Mouse (Mus musculus) heart, embryonic 12.5 days (tissue): ENCODE data around the gene Serpina3m. TPM values are rescaled to one million over a fixed set of nuclear protein-coding genes. Genes with fewer than 3 reads are reported as not detected.
"Not testable (repeated sequence)": the region's sequence is repeated elsewhere in the genome, so short reads cannot be mapped to it uniquely, and the experiment has no call there.

Source experiments
- ATAC-seq: fragments of 200-750 bp; cut with Nextera tagmentation; 2 replicates; pipeline ENCODE4 v1.8.0; 2017; ENCODE audit warnings: moderate TSS enrichment, moderate library complexity; ENCODE audit not compliant: insufficient number of reproducible peaks, low FRiP score
- H3K27ac ChIP-seq: fragments of 300-500 bp; sonication (generic); 2 replicates; pipeline ENCODE4 v1.5.1; 2016; ENCODE audit warnings: mild to moderate bottlenecking, moderate library complexity; ENCODE audit not compliant: poor library complexity, severe bottlenecking
- H3K27me3 ChIP-seq: fragments of 300-500 bp; sonication (generic); replicated peaks from 2 replicates; pipeline ENCODE4 v1.6.1; 2016; ENCODE audit warnings: mild to moderate bottlenecking, moderate library complexity
- H3K36me3 ChIP-seq: fragments of 300-500 bp; sonication (generic); 2 replicates; pipeline ENCODE4 v1.6.1; 2016; ENCODE audit warnings: mild to moderate bottlenecking, moderate library complexity
- H3K4me1 ChIP-seq: fragments of 300-500 bp; sonication (generic); replicated peaks from 2 replicates; pipeline ENCODE4 v1.6.1; 2016; ENCODE audit warnings: mild to moderate bottlenecking
- H3K4me2 ChIP-seq: fragments of 300-500 bp; sonication (generic); 2 replicates; pipeline ENCODE4 v1.6.1; 2016; ENCODE audit warnings: mild to moderate bottlenecking, moderate library complexity
- H3K4me3 ChIP-seq: fragments of 300-500 bp; sonication (generic); 2 replicates; pipeline ENCODE4 v1.5.1; 2016; ENCODE audit warnings: mild to moderate bottlenecking
- H3K9ac ChIP-seq: fragments of 300-500 bp; sonication (generic); 2 replicates; pipeline ENCODE4 v1.6.1; 2016; ENCODE audit warnings: mild to moderate bottlenecking, moderate library complexity
- H3K9me3 ChIP-seq: fragments of 300-500 bp; sonication (generic); replicated peaks from 2 replicates; pipeline ENCODE4 v1.6.1; 2016; ENCODE audit warnings: mild to moderate bottlenecking, moderate library complexity
- WGBS: fragments of 180-500 bp; shearing (Covaris S2); methylation state at CpG from one replicate; pipeline ENCODE4 v1.1.7; 2016; 5-methylcytosine and 5-hydroxymethylcytosine counted together
- polyA plus RNA-seq: library from polyadenylated mRNA; unstranded; fragments of >200 nt; fragmentation: Nextera tagmentation; extraction: Ambion mirVana; gene quantifications from 2 replicates; pipeline ENCODE4 v1.2.1, GENCODE M21; 2016

Serpina3m gene
- polyA plus RNA-seq: not detected in 2 replicates

DNA sequence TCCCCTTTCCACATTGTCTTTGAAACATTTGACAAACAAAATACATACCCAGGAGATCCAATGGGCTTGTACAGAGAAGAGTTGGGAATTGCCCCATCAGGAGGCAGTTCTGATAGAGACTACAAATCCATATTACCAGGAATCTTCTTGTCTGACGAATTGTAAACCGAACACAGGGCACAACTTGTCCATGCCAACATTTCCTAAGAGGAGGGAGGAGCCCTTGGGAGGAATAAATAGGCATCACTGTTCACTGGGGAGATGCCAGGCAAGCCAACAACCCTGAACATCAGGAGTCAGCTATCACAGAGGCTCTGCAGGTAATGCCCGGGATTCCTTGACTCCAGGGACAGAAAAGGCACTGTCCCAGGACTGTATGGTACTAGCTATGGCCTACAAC lies at the start of gene Serpina3m, which contains the start of gene Serpina3k:
Gene Serpina3m (plus strand): TSS at position 261 of the 400 bp plus-strand sequence.
Gene Serpina3k (plus strand): TSS at position 261 of the 400 bp plus-strand sequence.
- not testable (repeated sequence) for H3K36me3 ChIP-seq, H3K27ac ChIP-seq, H3K9ac ChIP-seq, H3K4me1 ChIP-seq, H3K4me3 ChIP-seq, H3K9me3 ChIP-seq, H3K27me3 ChIP-seq, H3K4me2 ChIP-seq, ATAC-seq
- 75% methylated on average over 3 of the region's 3 CpGs for WGBS

DNA sequence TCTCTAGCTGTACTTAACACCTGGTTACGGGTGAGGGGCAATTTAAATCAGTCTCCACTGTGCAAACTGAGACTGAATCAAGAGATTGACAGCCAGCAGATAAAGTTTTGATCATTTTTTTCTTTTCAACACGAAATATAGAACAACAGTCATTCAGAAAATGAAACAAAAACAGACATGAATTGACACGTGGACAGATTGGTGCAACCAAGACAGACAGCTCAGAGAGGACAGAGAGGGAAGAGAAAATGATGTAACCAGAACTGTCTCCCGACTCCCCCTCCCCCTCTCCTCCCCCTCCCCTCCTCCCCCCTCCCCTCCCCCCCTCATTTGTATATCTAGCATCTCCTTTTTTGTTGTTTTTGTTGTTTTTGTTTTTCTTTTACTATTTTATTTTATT lies 48.4 kb upstream of the Serpina3m start:
- Histone ChIP-seq H3K36me3 (no peaks in the 10 kb centered on the region), H3K4me3 (no peak overlapping the region), H3K9me3 (0 out of 2 replicates have a peak, but pooled peaks cover 3% of the 10 kb centered on the region), H3K4me2 (no peak overlapping the region), H3K4me1 (no peaks in the 10 kb centered on the region), H3K27me3 (no peaks in the 10 kb centered on the region), H3K9ac (no peak overlapping the region), H3K27ac (no peak overlapping the region)
- ATAC-seq: no peak
- 32% methylated on average over 4 of the region's 4 CpGs for WGBS

DNA sequence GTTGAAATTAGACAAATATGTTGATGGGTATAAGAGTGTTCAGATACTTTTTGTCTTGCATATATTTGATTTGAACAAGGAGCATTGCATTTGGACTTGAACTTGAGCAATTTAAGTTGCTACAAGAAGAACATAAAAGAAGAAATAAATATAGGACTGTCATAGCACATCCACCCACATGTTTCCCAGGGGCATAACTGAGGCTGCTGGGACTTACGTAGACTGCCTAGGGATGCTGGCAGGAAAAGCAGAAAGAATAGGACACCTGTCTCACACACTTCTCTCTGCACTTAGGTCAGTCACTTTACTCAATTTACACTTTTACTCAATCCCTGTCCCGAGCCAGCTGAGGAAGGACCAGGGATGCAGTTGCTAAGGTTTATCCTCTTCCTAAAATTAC lies 44.3 kb upstream of the Serpina3m start:
- ATAC-seq: no peak
- Histone ChIP-seq H3K4me2 (no peak overlapping the region), H3K4me3 (no peak overlapping the region), H3K36me3 (no peaks in the 10 kb centered on the region), H3K9ac (no peak overlapping the region), H3K27me3 (no peaks in the 10 kb centered on the region), H3K27ac (no peak overlapping the region), H3K4me1 (no peaks in the 10 kb centered on the region), H3K9me3 (no peaks in the 10 kb centered on the region)
- 74% methylated on average over 2 of the region's 2 CpGs for WGBS

DNA sequence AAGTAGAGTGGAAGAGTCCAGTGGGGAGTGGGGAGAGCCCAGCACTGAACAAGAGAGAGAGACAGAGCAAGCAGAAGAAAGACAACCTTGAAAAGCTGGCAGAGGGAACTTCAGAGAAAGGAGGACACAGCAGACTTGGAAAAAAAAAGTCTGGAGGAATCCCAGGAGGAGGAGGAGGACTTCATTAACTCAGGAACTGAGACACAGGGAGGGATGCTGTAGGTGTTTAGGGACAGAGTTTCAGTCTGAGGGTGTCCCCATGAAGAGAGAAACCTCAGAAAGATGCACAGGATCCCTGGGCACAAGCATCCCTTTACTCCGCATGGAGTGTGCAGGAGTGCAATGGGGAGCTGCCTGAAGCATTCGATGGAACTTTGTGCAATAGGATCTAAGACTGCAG lies 40.2 kb upstream of the Serpina3m start:
- no peaks in the 10 kb centered on the region for H3K36me3 ChIP-seq
- no peak for ATAC-seq
- no peak overlapping the region for H3K4me3 ChIP-seq
- no peaks in the 10 kb centered on the region for H3K4me1 ChIP-seq
- H3K27me3 ChIP-seq: no peaks in the 10 kb centered on the region
- 70% methylated on average over 2 of the region's 2 CpGs for WGBS
- no peaks in the 10 kb centered on the region for H3K9me3 ChIP-seq
- no peak overlapping the region for H3K4me2 ChIP-seq
- no peak overlapping the region for H3K9ac ChIP-seq
- H3K27ac ChIP-seq: no peak overlapping the region

DNA sequence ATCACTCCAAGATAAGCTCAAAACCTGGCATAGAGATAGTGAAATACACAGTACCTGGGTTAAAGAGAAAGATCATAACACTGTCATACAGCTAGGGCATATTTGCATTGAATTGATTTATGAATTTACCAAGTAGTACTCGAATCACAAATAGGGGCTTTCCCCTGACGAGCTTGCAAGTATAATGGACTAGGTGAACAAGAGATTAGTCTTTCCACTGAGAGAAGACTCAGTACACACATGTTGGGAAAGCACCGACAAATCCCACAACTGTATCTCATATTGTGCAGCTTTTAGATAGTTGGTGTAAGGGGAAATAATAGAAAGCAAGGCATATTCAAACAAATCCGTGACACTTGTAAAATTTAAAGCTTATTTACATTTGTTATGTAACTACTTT lies 32.3 kb upstream of the Serpina3m start:
- ATAC-seq: no peak
- Histone ChIP-seq H3K36me3 (no peaks in the 10 kb centered on the region), H3K4me3 (no peak overlapping the region), H3K9ac (no peak overlapping the region), H3K27ac (no peak overlapping the region), H3K27me3 (no peaks in the 10 kb centered on the region), H3K4me1 (no peaks in the 10 kb centered on the region), H3K4me2 (no peak overlapping the region), H3K9me3 (peaks cover 1% of the 10 kb centered on the region; the same call in 1 of the 2 replicates)
- WGBS: 74% methylated on average over 4 of the region's 4 CpGs

DNA sequence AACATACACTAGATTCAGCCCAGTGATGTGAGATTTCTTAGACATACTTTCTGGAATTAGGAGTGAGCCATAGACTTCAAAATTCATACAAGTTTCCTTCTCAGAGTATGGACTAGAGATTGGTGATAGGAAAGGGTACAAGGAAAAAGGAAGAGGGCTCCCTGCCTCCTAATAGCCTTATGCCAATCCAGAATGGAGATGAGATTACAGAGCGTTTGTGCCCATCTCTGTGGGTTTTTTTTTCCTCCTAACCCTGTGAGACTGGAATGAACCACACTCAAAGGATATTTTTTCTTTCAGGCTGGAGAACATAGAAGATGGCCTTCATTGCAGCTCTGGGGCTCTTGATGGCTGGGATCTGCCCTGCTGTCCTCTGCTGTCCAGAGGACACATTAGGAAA lies 24.0 kb upstream of the Serpina3m start, which contains the start of gene Serpina3j:
Gene Serpina3j (plus strand): TSS at position 301 of the 400 bp plus-strand sequence.
- Histone ChIP-seq H3K9ac (no peak within 1 kb of the TSS), H3K9me3 (peaks cover 11% of the 10 kb centered on the region), H3K27me3 (no peaks in the 10 kb centered on the region), H3K36me3 (no peaks in the 10 kb centered on the region), H3K4me1 (no peaks in the 10 kb centered on the region), H3K27ac (no peak within 1 kb of the TSS), H3K4me2 (no peak within 1 kb of the TSS), H3K4me3 (no peak within 1 kb of the TSS)
- WGBS: 57% methylated on average over 1 of the region's 1 CpGs
- no peak for ATAC-seq

DNA sequence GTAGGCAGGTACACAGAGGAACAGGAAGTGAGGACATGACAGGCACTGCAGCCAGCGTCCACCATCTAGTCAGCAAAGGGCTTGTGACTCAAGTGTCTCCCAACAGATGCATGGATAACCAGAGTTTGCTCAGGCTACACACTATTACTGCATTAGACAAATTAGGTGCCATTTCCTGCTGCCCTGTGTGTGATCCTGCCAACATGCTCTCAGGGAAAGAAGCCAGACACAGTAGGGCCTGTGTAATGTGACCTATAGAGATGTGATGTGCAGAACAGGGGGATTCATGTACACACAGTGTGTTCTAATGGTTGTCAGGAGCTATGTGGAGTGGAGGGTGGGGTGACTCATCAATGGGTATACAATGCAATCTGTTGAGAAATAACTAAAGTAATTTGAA lies 15.8 kb upstream of the Serpina3m start:
- 50% methylated on average over 1 of the region's 1 CpGs for WGBS
- ATAC-seq: no peak
- H3K9me3 ChIP-seq: peaks cover 5% of the 10 kb centered on the region
- no peak overlapping the region for H3K4me2 ChIP-seq
- no peak overlapping the region for H3K27ac ChIP-seq
- H3K9ac ChIP-seq: no peak overlapping the region
- no peak overlapping the region for H3K4me3 ChIP-seq
- H3K27me3 ChIP-seq: no peaks in the 10 kb centered on the region
- H3K36me3 ChIP-seq: no peaks in the 10 kb centered on the region
- H3K4me1 ChIP-seq: no peaks in the 10 kb centered on the region

DNA sequence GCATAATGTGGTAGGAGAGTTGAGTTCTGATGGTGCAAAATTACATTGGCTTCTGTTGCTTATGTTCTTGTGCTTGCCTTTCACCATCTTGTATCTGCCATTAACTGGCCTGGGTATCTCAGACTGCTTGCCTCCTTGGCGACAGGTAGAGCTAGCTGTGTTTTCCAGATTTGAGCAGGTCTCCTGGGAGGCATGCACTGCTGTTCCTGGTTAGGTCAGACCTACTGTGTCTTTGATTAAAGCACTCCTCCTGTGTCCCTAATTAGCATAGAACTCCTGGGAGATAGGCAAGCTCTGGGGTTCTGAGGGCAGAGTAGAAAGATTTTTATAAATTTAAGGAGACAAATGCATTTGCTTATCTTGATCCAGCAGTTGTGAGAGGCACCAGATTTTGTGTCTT lies 6.6 kb upstream of the Serpina3m start:
- H3K36me3 ChIP-seq: no peaks in the 10 kb centered on the region
- H3K27ac ChIP-seq: no peak overlapping the region
- WGBS: 53% methylated on average over 1 of the region's 1 CpGs
- H3K9ac ChIP-seq: no peak overlapping the region
- no peaks in the 10 kb centered on the region for H3K9me3 ChIP-seq
- H3K4me2 ChIP-seq: no peak overlapping the region
- ATAC-seq: no peak
- no peak overlapping the region for H3K4me3 ChIP-seq
- no peaks in the 10 kb centered on the region for H3K27me3 ChIP-seq
- H3K4me1 ChIP-seq: no peaks in the 10 kb centered on the region

DNA sequence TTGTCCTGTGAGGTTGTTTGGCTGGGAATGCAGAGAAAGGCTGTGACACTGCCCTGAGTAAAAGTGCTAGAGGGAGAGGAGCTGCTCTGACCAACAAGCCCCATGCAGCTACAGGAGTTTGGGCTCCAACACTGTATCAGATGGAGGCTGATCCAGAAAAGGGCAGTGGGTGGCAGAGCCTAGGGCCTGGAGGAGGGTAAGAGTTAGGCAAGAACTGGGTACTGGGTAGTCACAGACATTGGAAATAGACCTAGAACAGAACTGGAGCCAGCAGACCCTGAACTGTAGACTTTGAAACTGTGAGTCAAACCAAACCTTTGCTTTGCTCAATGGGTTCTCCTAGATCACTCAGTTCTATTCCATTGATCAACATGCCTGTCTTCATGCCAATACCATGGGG lies 1.4 kb upstream of the Serpina3m start:
- H3K9ac ChIP-seq, H3K27me3 ChIP-seq, H3K27ac ChIP-seq, H3K9me3 ChIP-seq, H3K36me3 ChIP-seq, ATAC-seq, H3K4me2 ChIP-seq, H3K4me3 ChIP-seq, H3K4me1 ChIP-seq: not testable (repeated sequence)

DNA sequence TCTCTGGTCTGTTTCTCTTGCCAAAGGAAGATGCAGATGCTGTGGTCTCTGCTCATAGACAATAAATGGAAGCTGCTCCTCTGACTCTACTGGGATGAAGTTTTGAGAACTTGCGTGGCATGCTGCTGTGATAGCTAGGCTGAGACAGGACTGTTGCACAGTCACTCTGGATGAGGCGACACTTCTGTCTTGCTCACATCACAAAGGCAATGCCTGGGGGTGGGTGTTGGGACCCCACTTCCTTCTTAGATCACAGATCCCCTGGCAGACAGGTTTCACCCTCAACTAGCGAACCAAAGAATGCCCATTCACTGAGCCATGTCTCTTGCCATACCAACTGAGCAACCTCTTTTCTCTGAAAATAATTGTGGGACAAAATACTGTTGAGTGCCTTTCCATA lies 419 bp downstream of the Serpina3m start:
- H3K9ac ChIP-seq: no peak overlapping the region
- no peak for ATAC-seq
- 78% methylated on average over 3 of the region's 3 CpGs for WGBS

DNA sequence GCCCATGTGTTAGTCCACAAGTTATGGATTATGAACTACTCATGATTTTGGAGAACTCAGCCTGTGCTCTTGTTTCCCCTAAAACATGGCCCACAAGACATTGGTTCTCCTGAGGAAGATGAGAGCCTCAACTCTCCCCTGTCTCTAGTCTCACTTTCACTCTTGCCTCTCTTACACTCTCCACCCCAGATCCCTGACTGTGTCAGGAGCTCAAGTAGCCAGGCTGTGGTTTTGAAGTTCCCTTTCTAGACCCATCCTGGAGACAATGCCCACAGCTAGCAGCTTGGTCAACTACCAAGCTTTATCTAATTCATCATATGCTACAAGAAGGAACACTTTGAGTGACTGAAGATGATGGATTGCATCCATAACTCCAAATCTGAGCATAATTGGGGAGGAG lies 4.2 kb downstream of the Serpina3m start:
- H3K27ac ChIP-seq, H3K36me3 ChIP-seq, H3K4me1 ChIP-seq, H3K4me2 ChIP-seq, H3K27me3 ChIP-seq, H3K9me3 ChIP-seq, ATAC-seq, H3K9ac ChIP-seq, H3K4me3 ChIP-seq: not testable (repeated sequence)

More for the DNA sequence above, 419 bp downstream of the Serpina3m start:
- no peaks in the 10 kb centered on the region for H3K4me1 ChIP-seq
- no peak overlapping the region for H3K27ac ChIP-seq
- H3K36me3 ChIP-seq: no peaks in the 10 kb centered on the region
- H3K9me3 ChIP-seq: no peaks in the 10 kb centered on the region
- H3K4me3 ChIP-seq: no peak overlapping the region
- no peaks in the 10 kb centered on the region for H3K27me3 ChIP-seq
- no peak overlapping the region for H3K4me2 ChIP-seq

DNA sequence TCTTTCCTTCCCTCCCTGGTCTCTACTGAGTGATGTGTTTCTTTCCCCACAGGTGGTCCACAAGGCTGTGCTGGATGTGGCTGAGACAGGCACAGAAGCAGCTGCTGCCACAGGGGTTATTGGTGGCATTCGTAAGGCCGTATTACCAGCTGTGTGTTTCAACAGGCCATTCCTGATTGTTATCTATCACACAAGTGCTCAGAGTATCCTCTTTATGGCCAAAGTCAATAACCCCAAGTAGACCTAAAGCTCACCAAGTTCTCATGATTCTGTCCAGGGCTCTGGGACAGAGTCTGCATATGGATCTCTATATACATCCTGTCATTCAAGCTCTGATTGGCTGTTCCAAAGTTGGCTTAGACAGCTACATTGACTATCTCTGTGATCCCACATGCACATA lies 6.9 kb downstream of the Serpina3m start:
- H3K4me2 ChIP-seq: no peak overlapping the region
- 72% methylated on average over 2 of the region's 2 CpGs for WGBS

More for the DNA sequence above, 6.9 kb downstream of the Serpina3m start:
- ATAC-seq: no peak
- Histone ChIP-seq H3K4me3 (no peak overlapping the region), H3K9me3 (no peaks in the 10 kb centered on the region), H3K27me3 (no peaks in the 10 kb centered on the region), H3K27ac (no peak overlapping the region), H3K36me3 (no peaks in the 10 kb centered on the region), H3K4me1 (no peaks in the 10 kb centered on the region), H3K9ac (no peak overlapping the region)
